Mouse (Mus musculus) CH12.LX (cell line): Measurements from ENCODE around the gene Smtnl2. TPM values are rescaled to one million over a fixed set of nuclear protein-coding genes. Genes with fewer than 3 reads are reported as not detected.

ENCODE experiments used
- DNase-seq: peaks from one replicate; pipeline ENCODE4 v3.0.0-alpha.2; 2013; ENCODE audit errors: extremely low read depth
- H3K27ac ChIP-seq: 2 replicates; pipeline ENCODE4 v1.5.1; 2012; ENCODE audit warnings: low read depth, mild to moderate bottlenecking, control low read depth, moderate library complexity; ENCODE audit not compliant: insufficient read depth
- H3K27me3 ChIP-seq: replicated peaks from 2 replicates; pipeline ENCODE3; 2012; ENCODE audit warnings: inconsistent platforms
- H3K36me3 ChIP-seq, 2 experiments: replicated peaks in 1 of 2; 2 replicates each; pipeline versions ENCODE3 to v1.6.1; 2012; ENCODE audit warnings: inconsistent platforms in 1 of 2, low read length in 1 of 2, mild to moderate bottlenecking in 1 of 2, mixed read lengths in 1 of 2, moderate library complexity in 1 of 2; ENCODE audit not compliant: control insufficient read depth in 1 of 2, insufficient read depth in 1 of 2
- H3K4me1 ChIP-seq, 2 experiments: 2 replicates each; pipeline ENCODE4 v1.6.1; 2012; ENCODE audit warnings: inconsistent platforms in 1 of 2, moderate library complexity in 1 of 2; ENCODE audit not compliant: insufficient read depth in 2 of 2, control insufficient read depth in 1 of 2
- H3K4me2 ChIP-seq: 2 replicates; pipeline ENCODE4 v1.6.1; 2012; ENCODE audit warnings: low read depth, mild to moderate bottlenecking, control low read depth; ENCODE audit not compliant: poor library complexity, insufficient read depth, severe bottlenecking
- H3K4me3 ChIP-seq, 3 experiments: fragments of 150-350 bp in 1 of 3; sonication (generic) in 1 of 3; replicated peaks in 1 of 3; 2 replicates each; pipeline versions ENCODE3 to v1.5.1; 2011 to 2012; ENCODE audit warnings: low read depth in 2 of 3, low read length in 2 of 3, mild to moderate bottlenecking in 2 of 3, moderate library complexity in 2 of 3, control low read depth in 1 of 3, improper control_type of control experiment in 1 of 3, inconsistent platforms in 1 of 3, mixed read lengths in 1 of 3; ENCODE audit not compliant: poor library complexity in 1 of 3
- H3K79me2 ChIP-seq: replicated peaks from 2 replicates; pipeline ENCODE4 v1.6.1; 2012; ENCODE audit warnings: mild to moderate bottlenecking, moderate library complexity; ENCODE audit not compliant: control insufficient read depth, poor library complexity, insufficient read depth, severe bottlenecking; ENCODE audit errors: extremely low read depth
- H3K9ac ChIP-seq: 2 replicates; pipeline ENCODE4 v1.6.1; 2012; ENCODE audit warnings: low read depth, mild to moderate bottlenecking, control low read depth, moderate library complexity; ENCODE audit not compliant: insufficient read depth
- H3K9me3 ChIP-seq: replicated peaks from 2 replicates; pipeline ENCODE3; 2012; ENCODE audit warnings: low read length, inconsistent platforms, mixed read lengths
- BHLHE40 ChIP-seq: IDR thresholded peaks from 2 replicates; pipeline ENCODE4 v1.6.1; 2011; ENCODE audit warnings: mild to moderate bottlenecking, low read depth, low read length, improper control_type of control experiment
- CHD1 ChIP-seq: IDR thresholded peaks from 2 replicates; pipeline ENCODE4 v1.6.1; 2012; ENCODE audit warnings: low read depth, low read length, improper control_type of control experiment, inconsistent platforms
- CTCF ChIP-seq, 2 experiments: IDR thresholded peaks in 1 of 2; conservative IDR thresholded peaks in 1 of 2; 2 replicates each; pipeline ENCODE4 v1.5.1; 2011 to 2012; ENCODE audit warnings: low read depth in 2 of 2, low read length in 2 of 2, improper control_type of control experiment in 1 of 2, inconsistent platforms in 1 of 2, mild to moderate bottlenecking in 1 of 2, moderate library complexity in 1 of 2
- E2F4 ChIP-seq: IDR thresholded peaks from 2 replicates; pipeline ENCODE4 v1.6.1; 2011; ENCODE audit warnings: low read depth, low read length, improper control_type of control experiment; ENCODE audit not compliant: insufficient replicate concordance
- HCFC1 ChIP-seq: IDR thresholded peaks from 2 replicates; pipeline ENCODE4 v1.6.1; 2012; ENCODE audit warnings: low read depth, mild to moderate bottlenecking, inconsistent platforms, low read length, improper control_type of control experiment
- IRF4 ChIP-seq: IDR thresholded peaks from 2 replicates; pipeline ENCODE4 v1.6.1; 2014; ENCODE audit warnings: low read depth, mild to moderate bottlenecking, inconsistent platforms, low read length, improper control_type of control experiment
- JUND ChIP-seq: conservative IDR thresholded peaks from 2 replicates; pipeline ENCODE4 v1.6.1; 2011; ENCODE audit warnings: low read depth, low read length, improper control_type of control experiment
- MAFK ChIP-seq: IDR thresholded peaks from 2 replicates; pipeline ENCODE4 v1.6.1; 2011; ENCODE audit warnings: low read length, improper control_type of control experiment; ENCODE audit not compliant: insufficient replicate concordance
- MEF2A ChIP-seq: IDR thresholded peaks from 2 replicates; pipeline ENCODE4 v1.6.1; 2014; ENCODE audit warnings: low read depth, mild to moderate bottlenecking, inconsistent platforms, low read length, improper control_type of control experiment, borderline replicate concordance
- MXI1 ChIP-seq: IDR thresholded peaks from 2 replicates; pipeline ENCODE4 v1.6.1; 2011; ENCODE audit warnings: mild to moderate bottlenecking, low read depth, low read length, improper control_type of control experiment
- MYC ChIP-seq: IDR thresholded peaks from 2 replicates; pipeline ENCODE4 v1.6.1; 2011; ENCODE audit warnings: low read depth, mild to moderate bottlenecking, improper control_type of control experiment, low read length
- NRF1 ChIP-seq: IDR thresholded peaks from 2 replicates; pipeline ENCODE4 v1.6.1; 2014; ENCODE audit warnings: low read depth, mild to moderate bottlenecking, inconsistent platforms, low read length, improper control_type of control experiment, moderate library complexity
- PAX5 ChIP-seq: IDR thresholded peaks from 2 replicates; pipeline ENCODE4 v1.6.1; 2012; ENCODE audit warnings: low read length, inconsistent platforms, mixed read lengths
- RAD21 ChIP-seq: IDR thresholded peaks from 2 replicates; pipeline ENCODE4 v1.6.1; 2011; ENCODE audit warnings: low read depth, mild to moderate bottlenecking, low read length, improper control_type of control experiment, moderate library complexity
- SMC3 ChIP-seq: IDR thresholded peaks from 2 replicates; pipeline ENCODE4 v1.6.1; 2011; ENCODE audit warnings: low read depth, low read length, improper control_type of control experiment
- TBP ChIP-seq: conservative IDR thresholded peaks from 2 replicates; pipeline ENCODE4 v1.6.1; 2011; ENCODE audit warnings: low read depth, low read length, improper control_type of control experiment
- TCF12 ChIP-seq: IDR thresholded peaks from 2 replicates; pipeline ENCODE4 v1.6.1; 2014; ENCODE audit warnings: low read depth, mild to moderate bottlenecking, inconsistent platforms, low read length, improper control_type of control experiment
- UBTF ChIP-seq: IDR thresholded peaks from 2 replicates; pipeline ENCODE4 v1.6.1; 2012; ENCODE audit warnings: low read depth, mild to moderate bottlenecking, inconsistent platforms, low read length, improper control_type of control experiment, moderate library complexity
- ZKSCAN1 ChIP-seq: IDR thresholded peaks from 2 replicates; pipeline ENCODE4 v1.6.1; 2012; ENCODE audit warnings: low read depth, inconsistent platforms, low read length, improper control_type of control experiment, borderline replicate concordance
- dilution Hi-C: fragments of 300-500 bp; cut with MboI; formaldehyde crosslinking; loops from 2 replicates; pipeline ENCODE4 v1.14.3; 2020; ENCODE audit warnings: low sequenced_read_pairs; ENCODE audit not compliant: extremely low pct_unique_long_range_greater_than_20kb, extremely low pct_ligation_motif_present
- in situ Hi-C: fragments of 300-500 bp; cut with MboI; formaldehyde crosslinking; loops from 3 replicates; pipeline ENCODE4 v1.14.3; 2019; ENCODE audit warnings: low sequenced_read_pairs, low pct_ligation_motif_present, low pct_unique_long_range_greater_than_20kb, mixed read lengths
- polyA plus RNA-seq: library from polyadenylated mRNA; unstranded; fragments of >175 nt; gene quantifications from 2 replicates; pipeline ENCODE4 v1.2.1, GENCODE M21; 2012; ENCODE audit warnings: low read depth; ENCODE audit not compliant: insufficient read length
- total RNA-seq, 2 experiments: library from RNA; depleted of rRNA; stranded (reverse); fragments of 300-350 nt in 1 of 2; fragments of >200 nt in 1 of 2; gene quantifications; 2 replicates each; pipeline ENCODE4 v1.2.3; 2012 to 2014

The Smtnl2 gene
- total and polyA plus RNA-seq, 3 experiments = 0.47 TPM; not detected in 1

GRCm38 (mm10) chr11:72367934-72368674 lies 43.4 kb downstream of the Smtnl2 start:
- dilution Hi-C loops = no loop called here

GRCm38 (mm10) chr11:72366126-72366525 lies 45.4 kb downstream of the Smtnl2 start:
- Histone ChIP-seq H3K9me3 (no peaks in the 10 kb centered on the region), H3K9ac (no peak overlapping the region)
- dilution Hi-C loops = no loop called here

More at GRCm38 (mm10) chr11:72367934-72368674, 43.4 kb downstream of the Smtnl2 start:
- Histone ChIP-seq H3K4me2 (no peak overlapping the region), H3K27ac (no peak overlapping the region), H3K9me3 (no peaks in the 10 kb centered on the region)
- in situ Hi-C loops = no loop called here
- no peak for TF ChIP-seq UBTF
- TF ChIP-seq BHLHE40 = no peak
- no peak for TF ChIP-seq E2F4
- no peak for TF ChIP-seq IRF4
- no peak for TF ChIP-seq CTCF (conservative IDR thresholded peaks at IDR 0.05 in 1 of 2, IDR thresholded peaks at IDR 0.05 in 1 of 2; ENCODE audit: low read depth in 2 of 2, low read length in 2 of 2)
- TF ChIP-seq HCFC1 = no peak
- TF ChIP-seq MAFK = no peak
- no peak for TF ChIP-seq NRF1
- TF ChIP-seq CHD1 = no peak
- no peak for TF ChIP-seq PAX5
- TF ChIP-seq, all 38 proteins: peak for 0
- H3K36me3 ChIP-seq = no peaks in the 10 kb centered on the region
- peaks cover 0 to 3% of the 10 kb centered on the region in 2 experiments; a peak in 1 of 4 replicates for H3K4me1 ChIP-seq
- DNase-seq = no peak
- no peaks in the 10 kb centered on the region for H3K79me2 ChIP-seq
- H3K4me3 ChIP-seq = no peak overlapping the region
- H3K9ac ChIP-seq = no peak overlapping the region
- peaks cover 83% of the 10 kb centered on the region for H3K27me3 ChIP-seq

More at GRCm38 (mm10) chr11:72366126-72366525, 45.4 kb downstream of the Smtnl2 start:
- Histone ChIP-seq H3K4me3 (no peak overlapping the region), H3K4me2 (no peak overlapping the region), H3K4me1 (peaks cover 0 to 3% of the 10 kb centered on the region in 2 experiments; a peak in 1 of 4 replicates), H3K79me2 (no peaks in the 10 kb centered on the region), H3K36me3 (no peaks in the 10 kb centered on the region), H3K27ac (no peak overlapping the region), H3K27me3 (peaks cover 77% of the 10 kb centered on the region)
- no peak for DNase-seq
- in situ Hi-C loops = no loop called here
- no peak for TF ChIP-seq TCF12
- no peak for TF ChIP-seq JUND
- no peak for TF ChIP-seq SMC3
- TF ChIP-seq MYC = no peak
- no peak for TF ChIP-seq UBTF
- TF ChIP-seq E2F4 = no peak
- TF ChIP-seq MEF2A = no peak
- no peak for TF ChIP-seq TBP
- no peak for TF ChIP-seq HCFC1
- no peak for TF ChIP-seq RAD21
- TF ChIP-seq MXI1 = no peak
- no peak for TF ChIP-seq ZKSCAN1
